Mouse (Mus musculus): ENCODE data around the gene Adgrf5.
"Not testable (repeated sequence)": the region's sequence is repeated elsewhere in the genome, so short reads cannot be mapped to it uniquely, and the experiment has no call there.

The Adgrf5 gene

DNA sequence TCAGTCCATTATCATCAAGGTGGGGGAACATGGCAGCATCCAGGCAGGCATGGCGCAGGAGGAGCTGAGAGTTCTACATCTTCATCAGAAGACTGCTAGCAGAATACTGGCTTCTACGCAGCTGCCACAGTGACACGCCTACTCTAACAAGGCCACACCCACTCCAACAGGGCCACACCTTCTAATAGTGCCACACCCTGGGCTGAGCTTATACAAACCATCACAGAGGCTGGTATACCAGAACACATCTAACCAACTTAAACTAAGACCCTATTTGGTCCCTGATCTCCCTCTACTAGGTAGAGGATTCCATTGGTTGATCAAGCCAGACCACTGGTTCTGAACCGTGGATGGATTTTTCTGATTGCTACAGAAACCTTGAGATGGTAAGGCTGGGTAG lies 112.3 kb downstream of the Adgrf5 start:
- no peak for DNase-seq

DNA sequence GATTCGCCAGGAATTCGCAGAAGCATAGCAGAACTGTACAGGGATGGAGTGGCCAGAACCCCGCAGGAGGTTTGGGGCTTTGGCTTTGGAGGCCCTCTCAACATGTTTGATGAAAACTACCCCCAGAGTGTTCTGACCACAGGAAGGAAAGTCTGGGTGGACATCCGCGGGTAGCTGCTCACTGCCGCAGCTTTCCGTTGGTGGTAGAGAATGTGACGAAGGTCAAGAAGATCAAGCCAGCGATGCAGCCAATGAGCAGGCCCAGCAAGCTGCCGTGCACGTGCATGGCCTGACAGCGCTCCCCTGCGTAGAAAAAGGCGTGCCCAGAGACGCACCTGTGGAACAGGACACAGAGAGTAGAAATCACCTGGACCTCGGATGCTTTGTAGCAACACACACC lies 114.5 kb downstream of the Adgrf5 start:
- no peak for DNase-seq

DNA sequence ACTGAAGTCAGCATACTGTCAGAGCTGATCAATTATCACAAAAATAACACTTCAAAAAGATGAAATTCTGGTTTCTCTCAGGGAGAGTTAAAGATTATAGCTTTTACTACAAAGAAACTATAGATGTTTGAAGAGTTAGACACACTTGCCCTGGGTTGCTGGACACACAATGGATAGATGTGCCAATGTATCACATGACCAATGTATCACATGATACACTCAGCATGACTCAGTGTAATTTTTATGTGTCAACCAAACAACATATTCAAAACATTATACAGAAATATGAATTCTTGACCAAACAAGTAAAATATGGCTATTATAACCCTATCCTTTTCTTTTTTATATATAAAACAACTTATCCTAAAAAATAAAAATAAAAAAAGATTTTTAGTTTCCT lies 117.4 kb downstream of the Adgrf5 start:
- DNase-seq, result no peak

DNA sequence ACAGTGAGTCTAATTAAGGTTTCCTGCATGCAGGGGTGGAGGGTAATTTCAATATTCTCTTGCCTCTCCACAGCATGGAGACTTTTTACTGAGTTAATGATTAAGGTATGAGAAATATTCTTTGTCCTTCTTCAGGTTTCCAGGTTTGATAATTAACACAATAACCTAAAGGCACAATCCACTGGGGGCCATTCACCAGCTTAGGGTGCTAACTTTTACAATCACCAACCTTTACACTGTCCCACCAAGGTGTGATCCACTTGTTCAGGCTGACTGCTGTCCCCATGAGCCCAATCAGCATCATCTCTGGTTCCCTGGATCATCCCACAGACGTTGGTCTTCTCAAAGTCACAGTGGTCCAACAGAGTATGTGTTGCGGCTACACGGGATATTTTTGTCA lies 125.7 kb downstream of the Adgrf5 start:
- no peak for DNase-seq

DNA sequence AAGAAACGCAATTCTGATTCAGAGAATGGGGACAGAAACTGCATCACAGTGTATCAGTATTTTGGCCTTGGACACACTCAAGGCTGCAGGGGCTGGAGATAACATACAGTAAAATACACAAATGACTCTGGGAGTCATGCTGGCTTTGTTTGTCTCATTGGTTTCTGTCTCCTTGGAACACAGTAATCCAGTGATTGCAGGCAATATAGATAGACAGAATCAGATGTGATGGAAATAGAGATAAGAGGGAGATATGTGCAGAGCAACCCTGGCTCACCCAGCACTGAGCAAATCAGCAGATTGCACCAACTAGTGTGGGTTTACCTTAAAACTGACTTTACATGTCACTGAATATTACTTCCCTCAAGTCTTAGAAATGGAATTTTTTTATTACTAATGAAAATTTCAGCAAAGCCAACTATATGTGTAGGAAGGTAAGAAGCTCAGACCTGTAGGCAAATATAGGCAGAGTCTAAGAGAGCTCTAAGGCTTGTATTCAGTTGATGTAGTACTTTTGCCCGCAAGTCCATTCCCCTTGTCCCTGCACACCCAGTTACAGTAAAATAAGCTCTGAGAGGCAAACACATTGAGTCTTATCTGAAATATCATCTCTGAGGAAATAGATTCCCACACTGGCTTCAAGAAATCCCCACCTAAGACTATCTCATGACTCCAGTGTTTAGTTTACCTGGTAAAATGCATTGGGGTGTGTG lies 128.3 kb downstream of the Adgrf5 start:
- DNase-seq, result no peak

- DNase-seq, result not testable (repeated sequence)
These were observed 130.1 kb downstream of the Adgrf5 start for GRCm38 (mm10) chr17:43490371-43490770.

DNA sequence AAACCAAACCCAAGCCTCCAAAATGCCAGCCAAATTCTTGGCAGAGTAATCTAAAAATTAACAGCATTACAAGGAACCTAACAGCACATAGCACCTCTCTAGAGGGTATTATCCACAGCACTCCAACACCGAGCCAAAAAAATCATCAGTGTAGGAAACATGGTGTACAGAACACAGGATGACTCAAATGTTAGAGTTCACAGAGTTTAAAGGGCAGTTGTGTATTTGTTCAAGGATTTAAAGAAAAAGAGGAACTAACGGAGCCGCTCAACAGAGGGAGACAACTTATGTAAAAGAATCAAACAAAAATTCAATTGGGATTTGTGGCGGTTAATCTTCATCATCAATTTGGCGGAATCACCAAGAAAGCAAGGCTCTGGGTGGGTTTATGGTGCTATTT lies 135.3 kb downstream of the Adgrf5 start:
- DNase-seq, result no peak

GRCm38 (mm10) chr17:43497521-43497920 lies 137.3 kb downstream of the Adgrf5 start:
- no peak for DNase-seq

GRCm38 (mm10) chr17:43500513-43500912 lies 140.3 kb downstream of the Adgrf5 start:
- DNase-seq, result no peak

DNA sequence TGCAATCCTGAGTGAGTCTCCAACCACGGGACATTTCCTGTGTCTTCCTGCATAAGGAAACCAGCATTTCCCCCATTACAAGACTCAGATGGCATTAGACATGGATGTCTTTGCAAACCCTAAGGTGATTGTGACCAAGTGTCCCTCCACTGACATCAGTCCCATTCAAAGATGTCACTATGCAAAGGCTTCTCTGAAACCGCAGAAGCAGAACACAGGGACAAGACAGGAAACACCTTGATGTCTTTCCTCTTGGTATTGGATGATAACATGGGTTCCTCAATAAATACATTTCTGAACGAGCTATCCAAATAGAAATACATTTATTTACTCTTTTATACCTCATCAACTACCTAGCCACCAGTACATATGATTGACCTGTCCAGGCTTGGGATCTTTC lies 141.0 kb downstream of the Adgrf5 start:
- DNase-seq, result no peak

GRCm38 (mm10) chr17:43501631-43502030 lies 141.4 kb downstream of the Adgrf5 start:
- DNase-seq, result no peak

- DNase-seq, result no peak
These were observed 142.3 kb downstream of the Adgrf5 start, which contains the start of gene Mep1a for GRCm38 (mm10) chr17:43502592-43502991. Gene Mep1a (minus strand): TSS chr17:43502812.

- DNase-seq, result no peak
These were observed 143.8 kb downstream of the Adgrf5 start for GRCm38 (mm10) chr17:43503861-43504593.

DNA sequence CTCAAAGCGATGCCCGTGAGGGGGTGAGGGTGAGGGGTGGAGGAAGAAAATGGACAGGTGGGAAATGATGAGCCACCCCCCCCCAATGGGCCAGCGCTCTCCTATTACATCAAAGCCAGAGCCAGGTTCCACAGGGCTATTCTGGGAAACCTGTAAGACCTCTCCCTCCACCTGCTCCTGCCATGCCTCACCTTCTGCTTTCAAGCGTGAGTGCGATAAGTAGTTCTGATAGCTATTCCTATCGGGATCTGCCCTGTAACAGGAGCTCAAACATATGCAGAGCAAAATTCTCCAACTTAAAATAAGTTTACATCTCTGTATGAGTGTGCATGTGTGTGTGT lies 144.3 kb downstream of the Adgrf5 start:
- DNase-seq, result no peak
